Mouse (Mus musculus) E14TG2a.4 (cell line): ENCODE data around the gene Vrk3.

ENCODE experiments used
- CTCF ChIP-seq: conservative IDR thresholded peaks from 2 replicates; pipeline ENCODE4 v1.5.1; 2014; ENCODE audit warnings: low read length
- NANOG ChIP-seq: IDR thresholded peaks from 2 replicates; pipeline ENCODE4 v1.6.1; 2014; ENCODE audit warnings: borderline replicate concordance, low read length, mixed read lengths
- POU5F1 ChIP-seq: IDR thresholded peaks from 2 replicates; pipeline ENCODE4 v1.6.1; 2014; ENCODE audit warnings: low read length, borderline replicate concordance

DNA sequence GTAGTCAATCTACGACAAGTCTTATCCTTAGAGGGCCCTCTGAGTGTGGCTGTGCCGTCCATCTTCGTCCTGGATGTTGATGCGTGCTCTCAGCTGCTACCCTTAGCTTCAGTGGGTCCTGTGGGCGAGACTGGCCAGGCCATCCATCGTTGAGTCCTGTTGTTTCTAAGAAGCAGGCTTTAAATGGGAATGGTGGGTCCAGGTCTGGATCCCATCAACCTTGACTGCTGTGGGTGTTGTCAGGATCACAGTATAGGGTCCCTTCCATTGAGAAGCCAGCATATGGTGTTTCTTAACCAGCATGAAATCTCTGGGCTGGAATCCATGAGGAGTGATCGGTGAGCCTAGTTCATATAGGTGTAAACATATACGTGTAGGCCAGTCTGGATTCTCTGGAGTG lies 31.9 kb downstream of the Vrk3 start:
- TF ChIP-seq CTCF (no peak), POU5F1 (no peak), NANOG (no peak)
